Mouse (Mus musculus) cortical plate, adult 2 months (tissue): ENCODE measurements around the gene Fcho2. TPM values are rescaled to one million over a fixed set of nuclear protein-coding genes. Genes with fewer than 3 reads are reported as not detected.

Source experiments
- H3K27ac ChIP-seq: fragments of 200-500 bp; 2 replicates; pipeline ENCODE4 v1.5.1; 2012; ENCODE audit warnings: low read length, control low read depth, inconsistent platforms; ENCODE audit not compliant: insufficient read depth
- H3K4me1 ChIP-seq: fragments of 200-500 bp; 2 replicates; pipeline ENCODE4 v1.6.1; 2011; ENCODE audit warnings: low read length; ENCODE audit not compliant: control insufficient read depth, insufficient read depth
- H3K4me3 ChIP-seq: fragments of 200-500 bp; 2 replicates; pipeline ENCODE4 v1.5.1; 2011; ENCODE audit warnings: mild to moderate bottlenecking, low read length, control low read depth; ENCODE audit not compliant: insufficient read depth
- CTCF ChIP-seq: fragments of 200-500 bp; IDR thresholded peaks from 2 replicates; pipeline ENCODE4 v1.5.1; 2011; ENCODE audit warnings: mild to moderate bottlenecking, control low read depth, low read length; ENCODE audit not compliant: insufficient read depth; ENCODE audit errors: extremely low read depth
- POLR2A ChIP-seq: fragments of 200-500 bp; IDR thresholded peaks from 2 replicates; pipeline ENCODE4 v1.6.1; 2011; ENCODE audit warnings: mild to moderate bottlenecking, low read length, control low read depth; ENCODE audit not compliant: insufficient read depth; ENCODE audit errors: extremely low read depth
- polyA plus RNA-seq: library from polyadenylated mRNA; depleted of rRNA; stranded (reverse); fragments of >200 nt; gene quantifications from 2 replicates; pipeline ENCODE4 v1.2.3, GENCODE M21; 2012; rRNA removed

The Fcho2 gene
- polyA plus RNA-seq, 1 experiment: 29.1 TPM

DNA sequence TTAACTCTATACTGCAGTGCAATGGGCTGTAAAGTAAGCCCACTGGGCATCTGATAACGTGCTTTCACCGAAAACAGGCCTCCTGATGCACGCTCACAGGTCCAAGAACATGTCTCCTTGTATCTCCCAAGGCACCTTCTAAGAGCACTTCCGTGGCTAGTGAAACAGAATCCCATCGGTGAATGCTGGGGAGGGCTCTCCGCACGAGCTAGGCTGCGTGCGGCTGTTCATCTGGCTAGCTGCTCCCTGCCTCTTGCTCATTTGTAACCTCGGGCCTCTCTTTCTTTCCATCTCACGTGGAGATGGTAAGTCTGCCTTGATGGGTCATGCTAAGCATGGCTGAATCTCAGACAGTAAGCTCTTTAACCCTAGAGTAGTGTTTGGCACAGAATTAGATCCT is 124.4 kb downstream of the Fcho2 start:
- Histone ChIP-seq H3K4me1 (no peaks in the 10 kb centered on the region), H3K4me3 (no peak overlapping the region), H3K27ac (no peak overlapping the region)
- no peak for TF ChIP-seq POLR2A
- TF ChIP-seq CTCF: no peak

DNA sequence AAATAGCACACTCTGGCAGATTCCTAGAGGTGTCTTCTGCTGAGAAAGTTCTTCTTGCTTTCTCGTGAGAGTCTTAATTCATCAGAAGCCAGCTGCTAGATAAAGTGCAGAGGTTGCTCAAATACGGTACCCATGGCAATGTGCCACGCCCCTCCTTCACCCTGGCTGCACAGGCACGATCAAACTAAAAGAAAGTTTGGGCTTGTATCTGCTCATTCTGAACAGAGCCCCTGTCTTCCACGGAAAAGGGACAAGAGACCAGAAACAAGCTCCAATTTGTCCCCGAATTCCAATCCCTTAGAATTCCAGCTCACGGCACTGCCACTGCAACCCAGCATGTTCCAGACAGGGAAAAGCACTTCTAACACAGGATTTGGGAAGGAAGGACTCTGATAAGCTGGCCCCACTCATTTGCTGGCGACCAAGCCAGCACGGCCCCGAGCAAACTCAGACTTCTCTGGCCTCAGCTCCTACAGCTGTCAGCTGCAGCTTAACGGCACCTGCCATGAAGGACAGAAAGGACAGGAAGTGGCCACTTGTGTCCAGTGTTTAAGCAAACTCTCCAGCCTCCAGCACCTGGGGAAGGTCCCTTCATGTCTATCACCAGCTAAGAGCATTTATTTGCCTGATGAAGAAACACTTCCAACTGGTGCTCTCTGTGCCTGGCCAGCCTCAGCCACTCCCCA is 125.5 kb downstream of the Fcho2 start:
- no peak overlapping the region for H3K4me3 ChIP-seq
- no peak overlapping the region for H3K27ac ChIP-seq
- H3K4me1 ChIP-seq: no peaks in the 10 kb centered on the region
- TF ChIP-seq POLR2A (no peak), CTCF (no peak)

DNA sequence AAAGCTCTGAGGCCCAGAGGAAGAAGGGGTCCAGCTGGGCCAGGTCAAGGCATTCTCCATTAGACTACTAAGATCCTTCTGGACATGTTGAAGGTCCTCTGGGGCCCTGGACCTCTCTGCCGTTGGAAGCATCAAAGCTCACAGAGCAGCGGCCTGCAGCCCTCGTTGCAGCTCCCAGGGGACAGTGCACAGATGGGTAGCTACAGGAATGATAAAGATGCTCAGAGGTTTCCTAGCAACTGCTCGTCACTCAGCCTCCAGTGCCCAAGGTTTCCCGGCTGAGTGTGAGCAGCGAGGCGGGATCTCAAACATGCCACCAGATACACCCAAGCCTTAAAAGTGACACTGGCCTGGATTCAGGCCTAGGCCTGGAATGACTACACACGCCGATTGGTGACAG is 127.3 kb downstream of the Fcho2 start:
- TF ChIP-seq POLR2A (no peak), CTCF (no peak)

DNA sequence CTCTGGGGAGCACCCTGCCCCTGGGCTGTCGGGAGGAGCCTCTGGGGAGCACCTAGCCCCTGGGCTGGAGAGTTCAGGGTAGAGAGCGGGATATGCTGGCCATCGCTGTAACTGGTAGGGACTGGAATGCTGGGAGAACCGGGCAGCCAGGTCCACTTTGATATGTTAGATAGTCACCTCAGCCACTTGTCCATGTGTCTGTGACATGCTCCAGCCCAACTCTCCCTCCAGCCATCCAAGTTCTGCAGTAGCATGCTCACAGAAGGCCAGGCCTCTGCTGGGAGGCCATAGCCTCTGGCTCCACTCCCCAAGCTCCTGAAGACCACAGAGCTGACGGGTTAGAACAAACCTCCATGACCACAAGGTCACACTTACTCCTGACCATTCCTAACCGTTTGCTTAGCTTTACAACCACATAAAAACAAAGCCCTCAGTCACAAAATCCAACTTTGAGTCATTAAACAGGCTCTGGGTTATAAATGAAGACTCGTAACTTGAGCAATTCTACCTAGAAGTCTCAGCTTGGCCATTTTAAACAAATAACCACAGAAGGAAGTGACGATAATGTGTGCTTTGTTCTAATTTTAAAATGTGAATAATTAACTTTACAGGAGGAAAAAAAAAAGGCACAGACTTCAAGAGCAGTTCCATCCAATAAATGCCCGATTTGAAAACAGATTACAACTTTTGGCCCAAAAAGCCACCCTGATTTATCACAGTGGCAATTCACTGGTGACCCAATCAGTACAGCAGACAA is 130.9 kb downstream of the Fcho2 start:
- Histone ChIP-seq H3K4me1 (no peaks in the 10 kb centered on the region), H3K4me3 (no peak overlapping the region), H3K27ac (no peak overlapping the region)
- TF ChIP-seq POLR2A (no peak), CTCF (no peak)

More for the DNA sequence above, 127.3 kb downstream of the Fcho2 start:
- Histone ChIP-seq H3K4me1 (no peaks in the 10 kb centered on the region), H3K27ac (no peak overlapping the region), H3K4me3 (no peak overlapping the region)

DNA sequence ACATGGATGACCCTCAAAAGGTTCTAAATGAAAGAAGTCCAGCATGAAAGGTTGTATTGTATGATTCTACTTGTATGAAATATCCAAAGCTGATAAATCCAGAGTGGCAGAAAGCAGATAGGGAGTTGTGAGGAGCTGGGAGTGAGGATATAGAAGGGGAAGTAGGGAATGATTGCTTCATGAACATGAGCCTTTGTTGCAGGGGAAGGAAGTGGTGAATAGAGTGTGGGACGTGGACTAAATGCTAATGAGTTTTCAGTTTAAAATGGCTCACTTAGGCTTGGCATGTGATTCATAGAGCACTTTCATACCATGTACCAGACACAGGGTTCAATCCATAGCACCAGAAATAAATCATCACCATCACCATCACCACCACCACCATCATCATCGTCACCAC is 131.8 kb downstream of the Fcho2 start:
- H3K4me1 ChIP-seq: no peaks in the 10 kb centered on the region
- H3K4me3 ChIP-seq: no peak overlapping the region
- TF ChIP-seq POLR2A (no peak), CTCF (no peak)
- H3K27ac ChIP-seq: no peak overlapping the region

DNA sequence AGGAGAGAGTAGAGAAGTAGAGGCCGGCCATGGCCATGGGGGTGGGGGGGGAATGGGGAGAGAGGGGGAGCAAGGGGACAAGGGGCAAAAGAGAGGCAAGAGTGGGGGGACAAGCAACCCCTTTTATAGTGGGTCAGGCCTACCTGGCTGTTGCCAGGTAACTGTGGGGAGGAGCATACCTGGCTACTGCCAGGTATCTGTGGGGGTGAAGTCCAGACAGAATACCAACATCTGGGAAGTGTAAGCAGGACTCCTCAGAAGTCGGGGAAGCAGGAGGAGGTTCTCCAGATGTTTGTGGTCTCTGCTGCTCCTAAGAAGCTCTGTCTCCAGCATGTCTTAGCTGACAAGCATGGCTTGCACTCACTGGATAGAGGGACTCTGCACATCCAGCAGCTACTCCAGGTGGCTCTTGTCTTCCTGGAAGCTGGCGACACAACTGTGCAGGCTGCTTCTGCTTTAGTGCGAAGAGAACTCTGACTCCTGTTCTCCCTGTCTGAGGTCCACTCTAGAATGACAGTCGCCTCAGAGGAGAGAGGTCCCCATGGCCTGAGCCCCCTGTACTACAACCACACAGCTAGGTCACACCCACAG is 134.7 kb downstream of the Fcho2 start:
- Histone ChIP-seq H3K27ac (no peak overlapping the region), H3K4me3 (no peak overlapping the region), H3K4me1 (no peaks in the 10 kb centered on the region)
- TF ChIP-seq POLR2A (no peak), CTCF (no peak)

DNA sequence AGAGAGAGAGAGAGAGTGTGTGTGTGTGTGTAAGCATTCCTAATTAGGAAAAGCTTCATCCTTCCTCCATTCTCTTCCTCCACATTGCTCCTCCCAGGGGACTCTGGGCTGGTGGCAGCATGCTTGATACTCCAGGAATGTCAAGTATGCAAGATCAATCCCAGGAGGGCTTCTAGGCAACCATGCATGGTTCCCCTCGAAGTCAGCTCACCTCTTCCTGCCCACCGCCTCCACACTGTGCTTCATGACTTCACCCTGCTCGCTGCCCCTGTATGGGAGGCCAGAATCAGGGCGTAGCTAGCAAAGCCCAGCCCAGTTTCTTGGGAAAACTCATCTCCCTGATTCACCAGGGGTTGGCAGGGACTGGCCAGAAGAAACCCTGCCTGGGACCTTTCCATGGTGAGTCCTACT is 135.6 kb downstream of the Fcho2 start:
- TF ChIP-seq CTCF: no peak
- no peak for TF ChIP-seq POLR2A
- no peak overlapping the region for H3K27ac ChIP-seq
- no peaks in the 10 kb centered on the region for H3K4me1 ChIP-seq
- H3K4me3 ChIP-seq: no peak overlapping the region

DNA sequence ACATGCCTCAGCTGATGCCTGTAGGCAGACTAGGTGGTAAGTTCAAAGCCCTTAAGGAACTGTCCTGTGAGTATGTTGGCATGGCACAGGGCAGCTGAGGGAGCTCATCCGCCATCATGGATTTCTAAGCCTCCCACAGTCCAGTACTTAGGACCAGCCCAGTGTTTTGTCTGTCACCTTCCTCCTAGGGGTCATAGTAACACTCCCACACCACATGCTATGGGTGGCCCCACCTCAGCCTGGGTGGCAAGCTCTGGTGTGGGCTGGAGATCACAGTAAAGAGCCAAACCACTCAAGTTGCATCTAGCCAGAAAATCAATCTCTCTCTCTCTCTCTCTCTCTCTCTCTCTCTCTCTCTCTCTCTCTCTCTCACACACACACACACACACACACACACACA is 136.0 kb downstream of the Fcho2 start:
- TF ChIP-seq POLR2A: no peak
- no peak overlapping the region for H3K4me3 ChIP-seq

DNA sequence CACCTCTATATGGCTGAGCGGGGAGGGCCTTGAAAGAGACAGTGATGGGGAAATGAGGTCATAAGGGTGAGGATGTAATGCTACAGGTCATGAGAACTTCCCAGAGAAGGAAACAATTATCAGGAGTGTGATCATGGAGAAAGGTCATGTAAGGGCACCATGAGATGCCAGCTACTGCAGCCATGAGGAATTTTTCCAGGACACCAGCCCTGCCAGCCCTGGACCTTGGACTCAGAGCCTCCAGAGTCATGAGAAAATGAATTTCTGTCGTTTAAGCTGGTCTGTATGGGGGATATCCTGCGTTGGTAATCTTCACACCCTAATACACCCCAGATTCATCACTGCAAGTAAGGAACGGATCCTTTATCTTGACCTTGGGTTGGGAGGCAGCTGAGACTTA is 141.3 kb downstream of the Fcho2 start:
- H3K4me3 ChIP-seq: no peak overlapping the region
- H3K27ac ChIP-seq: no peak overlapping the region
- no peak for TF ChIP-seq POLR2A
- TF ChIP-seq CTCF: no peak
- H3K4me1 ChIP-seq: no peaks in the 10 kb centered on the region

More for the DNA sequence above, 136.0 kb downstream of the Fcho2 start:
- Histone ChIP-seq H3K27ac (no peak overlapping the region), H3K4me1 (no peaks in the 10 kb centered on the region)

Other genes with a start within 250 kb of the Fcho2 start
- gene Tmem174, start 178.0 kb downstream of the Fcho2 start, polyA plus RNA-seq: 0.19 and 0.25 TPM in 2 replicates
- gene Tmem171, start 120.6 kb downstream of the Fcho2 start, polyA plus RNA-seq: 0.10 and 0.23 TPM in 2 replicates
- 24.9 and 25.1 TPM in 2 replicates for gene Tnpo1, start 110.9 kb upstream of the Fcho2 start, polyA plus RNA-seq
- not detected in 2 replicates for gene 1700024P04Rik, start 169.1 kb upstream of the Fcho2 start, polyA plus RNA-seq